Mouse (Mus musculus) gastrocnemius, postnatal 36 days (tissue): ENCODE results near the gene Derl3. TPM values are rescaled to one million over a fixed set of nuclear protein-coding genes. Genes with fewer than 3 reads are reported as not detected.
"Not testable (repeated sequence)": the region's sequence is repeated elsewhere in the genome, so short reads cannot be mapped to it uniquely, and the experiment has no call there.

Experiments
- DNase-seq, 2 experiments: peaks; one replicate each; pipeline ENCODE4 v3.0.0; 2022
- intact Hi-C: fragments of 180-260 bp; cut with DNase I; formaldehyde crosslinking; loops from one replicate; pipeline ENCODE4 v1.15.1; 2025
- total RNA-seq, 2 experiments: library from RNA; stranded (reverse); gene quantifications; 2 replicates each; pipeline ENCODE4 v1.2.3; 2021

The Derl3 gene
- total RNA-seq, 2 experiments from 2014 or later = not detected

DNA sequence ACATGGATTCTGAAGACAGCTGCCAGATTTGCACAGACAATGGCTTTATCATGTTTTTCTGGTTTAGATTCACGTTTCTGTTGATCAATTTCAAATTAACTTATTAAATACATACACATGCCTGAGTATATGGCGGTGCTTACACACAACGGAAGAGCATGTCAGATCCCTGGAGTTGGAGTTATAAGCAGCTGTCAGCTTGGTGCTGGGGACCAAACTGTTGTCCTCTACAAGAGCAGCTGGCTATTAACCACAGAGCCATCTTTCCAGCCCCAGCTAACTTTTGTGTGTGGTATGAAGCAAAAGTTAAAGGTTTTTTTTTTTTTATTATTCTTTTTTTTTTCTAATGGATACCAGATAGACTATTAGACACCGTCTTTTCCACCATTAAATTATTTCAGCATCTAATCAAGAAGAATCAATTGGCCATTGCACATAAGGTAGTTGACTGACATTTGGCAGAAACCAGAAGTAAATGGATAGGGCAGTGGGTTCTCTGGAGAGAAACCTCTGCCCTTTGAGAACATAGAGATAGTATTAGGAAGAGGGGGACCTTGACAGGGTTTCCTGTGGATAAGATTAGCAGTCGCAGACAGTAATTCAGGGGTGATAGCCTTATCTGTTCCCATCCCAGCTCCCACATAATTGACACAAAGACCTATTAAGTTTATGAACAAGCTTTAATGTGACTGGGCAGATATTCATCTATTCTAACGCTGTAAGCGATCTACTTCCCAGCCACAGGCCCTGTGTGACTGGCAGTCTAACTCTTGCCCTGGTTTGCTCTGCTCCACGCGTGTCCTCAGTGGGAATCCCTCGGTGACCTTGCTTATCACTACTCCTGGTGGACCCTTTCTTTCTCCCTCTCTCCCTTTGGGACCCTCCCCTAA is 20.9 kb upstream of the Derl3 start:
- no peak for DNase-seq
- intact Hi-C loops = no loop called here

DNA sequence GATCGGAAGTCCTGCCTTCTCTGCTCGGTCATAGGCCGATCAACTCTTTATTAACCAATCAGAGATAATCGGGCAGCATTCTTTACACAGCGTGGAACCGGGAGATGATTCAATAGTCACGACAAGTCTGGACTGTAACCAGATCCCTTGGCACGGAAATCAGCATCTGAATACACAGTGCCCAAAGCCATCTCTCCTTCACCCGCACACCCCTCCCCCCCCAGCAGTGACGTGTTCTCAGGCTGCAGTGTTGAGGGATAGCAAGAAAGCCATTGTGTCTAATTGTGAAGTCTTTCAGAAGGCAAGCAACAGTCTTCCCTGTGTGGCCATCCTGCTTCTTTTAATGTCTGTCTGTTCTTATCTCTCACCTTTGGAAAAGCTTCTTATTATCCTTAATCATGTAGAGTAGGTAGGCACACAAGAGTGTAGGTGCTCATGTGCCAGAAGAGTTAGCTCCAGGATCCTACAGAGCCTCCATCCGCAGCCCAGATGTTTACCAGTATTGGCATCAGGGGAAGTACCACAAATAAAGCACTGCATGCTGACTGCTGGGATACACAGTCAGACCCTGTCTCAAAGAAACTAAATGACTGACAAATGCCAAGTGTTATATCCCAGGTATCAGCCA is 20.2 kb upstream of the Derl3 start:
- intact Hi-C loops = no loop called here
- DNase-seq = peak in 1 of 2 experiments; percentile 49

DNA sequence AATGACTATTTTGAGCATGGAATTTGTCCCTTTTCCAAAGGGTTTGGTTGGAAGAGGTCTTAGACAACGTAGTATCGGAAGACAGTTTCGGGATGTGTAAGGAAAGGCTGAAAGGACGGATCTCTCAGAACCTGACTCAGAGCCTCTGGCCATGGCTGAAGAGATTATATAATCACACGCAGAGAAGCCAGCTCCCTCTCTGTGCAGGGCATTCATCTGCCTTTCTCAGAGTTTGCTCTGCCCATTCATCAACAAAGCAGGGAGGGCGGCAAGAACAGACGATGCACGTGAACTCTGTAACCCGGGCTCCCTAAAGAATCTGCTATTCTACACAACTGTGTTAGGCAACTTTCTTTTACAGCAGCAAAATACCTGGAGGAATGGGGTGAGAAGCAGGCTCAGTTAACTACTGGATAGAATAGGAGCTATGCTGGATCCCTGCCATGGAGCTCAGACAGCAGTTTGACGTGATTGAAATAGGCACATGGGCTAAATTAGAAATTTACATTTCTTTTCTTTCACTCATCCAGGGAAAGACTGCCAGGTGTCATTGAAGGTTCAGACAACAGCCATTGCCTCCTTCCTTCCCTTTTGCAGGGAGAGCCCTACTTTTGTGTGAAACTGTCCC is 19.6 kb upstream of the Derl3 start:
- no peak for DNase-seq
- intact Hi-C loops = no loop called here

- DNase-seq = no peak
- intact Hi-C loops = no loop called here
Observed at GRCm38 (mm10) chr10:75878836-75879235, 14.4 kb upstream of the Derl3 start.

- intact Hi-C loops = loop anchor here (5.0 kb wide), 1 partner anchor 72 kb away; the partner anchor contains the start of gene Gm5134
- DNase-seq = no peak
Observed at GRCm38 (mm10) chr10:75880351-75880750, 12.9 kb upstream of the Derl3 start.

DNA sequence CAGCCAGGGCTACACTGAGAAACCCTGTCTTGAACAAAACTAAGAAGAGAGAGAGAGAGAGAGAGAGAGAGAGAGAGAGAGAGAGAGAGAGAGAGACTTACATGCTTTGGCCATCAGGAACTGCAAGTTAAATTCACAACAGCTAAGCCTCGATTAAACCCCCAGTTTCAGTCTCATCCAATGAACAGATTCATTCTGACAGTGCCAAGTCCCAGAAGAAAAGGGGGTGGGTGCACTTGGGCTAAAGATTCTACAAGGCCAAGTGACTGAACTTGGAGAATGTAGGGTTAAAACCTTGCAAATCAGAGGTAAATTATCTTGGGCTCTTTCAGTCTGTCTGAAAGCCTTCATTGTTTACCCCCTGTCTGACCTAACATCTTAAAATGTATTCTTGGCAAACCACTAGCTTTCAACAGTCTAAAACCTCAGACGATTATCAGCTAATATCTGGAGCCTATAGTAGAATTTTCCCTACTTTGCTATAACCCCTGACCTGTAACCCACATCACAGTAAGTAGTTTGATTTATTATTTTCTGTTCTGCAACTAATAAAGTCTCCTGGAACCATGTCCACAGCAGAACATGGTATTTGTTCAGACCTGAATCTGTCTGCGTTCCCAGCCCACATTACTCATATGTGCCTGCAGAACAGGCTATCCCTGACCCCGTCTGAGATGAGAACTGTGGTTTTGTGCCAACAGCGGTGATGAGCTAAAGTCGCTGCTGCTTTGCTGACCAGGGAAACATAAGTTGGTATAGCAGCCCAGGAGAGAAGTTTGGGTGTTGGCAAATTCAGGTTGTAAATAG is 12.2 kb upstream of the Derl3 start:
- no peak for DNase-seq
- intact Hi-C loops = loop anchor here (5.0 kb wide), 1 partner anchor 71 kb away; the partner anchor contains the start of gene Gm5134

DNA sequence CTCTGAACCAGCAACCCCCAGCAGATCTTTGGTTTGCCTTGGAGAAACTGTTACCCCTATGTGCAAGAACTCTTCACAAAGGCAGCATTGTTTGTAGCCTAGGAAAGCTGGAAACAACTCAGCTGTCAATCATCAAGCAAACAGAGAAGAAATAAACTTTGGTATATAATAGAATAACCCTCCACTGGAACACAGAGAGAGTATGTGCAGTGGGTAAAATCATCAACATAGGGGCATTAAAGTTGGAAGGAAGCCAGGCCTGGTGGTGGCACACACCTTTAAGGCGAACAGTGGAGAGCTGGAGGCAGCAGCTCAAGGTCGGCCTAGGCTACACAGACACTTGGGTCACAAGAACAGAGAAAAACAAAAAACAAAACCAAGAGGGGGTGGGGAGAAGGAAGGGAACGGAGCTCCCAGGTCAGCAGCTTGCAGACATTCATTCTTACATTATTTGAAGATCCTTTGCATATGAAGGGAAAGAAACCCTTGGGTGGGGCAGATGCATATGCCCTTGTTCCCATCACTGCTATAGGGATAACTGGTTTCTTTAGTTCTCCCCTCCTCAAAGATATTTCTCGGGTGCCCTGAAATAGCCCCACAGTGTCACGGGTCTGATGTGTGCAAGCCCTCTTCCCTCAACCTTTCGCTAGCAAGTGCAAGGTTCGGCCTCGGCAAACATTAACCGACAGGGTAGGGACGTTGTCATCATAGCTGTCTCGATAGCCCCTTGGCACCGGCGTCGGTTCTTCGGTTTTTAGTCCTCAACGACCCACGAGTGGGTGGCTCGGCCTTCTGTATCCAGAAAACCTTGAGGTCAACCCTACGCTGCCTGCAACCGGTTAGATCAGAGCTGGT is 11.4 kb upstream of the Derl3 start:
- intact Hi-C loops = loop anchor here (5.0 kb wide), 1 partner anchor 70 kb away; the partner anchor contains the start of gene Gm5134
- no peak for DNase-seq

GRCm38 (mm10) chr10:75882433-75883231 is 10.6 kb upstream of the Derl3 start:
- intact Hi-C loops = loop anchor here (5.0 kb wide), 1 partner anchor 70 kb away; the partner anchor contains the start of gene Gm5134
- no peak for DNase-seq

GRCm38 (mm10) chr10:75883232-75883552 is 10.0 kb upstream of the Derl3 start:
- intact Hi-C loops = loop anchor here (5.0 kb wide), 1 partner anchor 69 kb away; the partner anchor contains the start of gene Gm5134
- DNase-seq = peak; percentile 57 to 66

GRCm38 (mm10) chr10:75884742-75885141 is 8.5 kb upstream of the Derl3 start:
- intact Hi-C loops = loop anchor here (5.0 kb wide), 1 partner anchor 68 kb away; the partner anchor contains the start of gene Gm5134
- DNase-seq = no peak

- intact Hi-C loops, DNase-seq: not testable (repeated sequence)
Observed at GRCm38 (mm10) chr10:75887504-75887903, 5.7 kb upstream of the Derl3 start.

DNA sequence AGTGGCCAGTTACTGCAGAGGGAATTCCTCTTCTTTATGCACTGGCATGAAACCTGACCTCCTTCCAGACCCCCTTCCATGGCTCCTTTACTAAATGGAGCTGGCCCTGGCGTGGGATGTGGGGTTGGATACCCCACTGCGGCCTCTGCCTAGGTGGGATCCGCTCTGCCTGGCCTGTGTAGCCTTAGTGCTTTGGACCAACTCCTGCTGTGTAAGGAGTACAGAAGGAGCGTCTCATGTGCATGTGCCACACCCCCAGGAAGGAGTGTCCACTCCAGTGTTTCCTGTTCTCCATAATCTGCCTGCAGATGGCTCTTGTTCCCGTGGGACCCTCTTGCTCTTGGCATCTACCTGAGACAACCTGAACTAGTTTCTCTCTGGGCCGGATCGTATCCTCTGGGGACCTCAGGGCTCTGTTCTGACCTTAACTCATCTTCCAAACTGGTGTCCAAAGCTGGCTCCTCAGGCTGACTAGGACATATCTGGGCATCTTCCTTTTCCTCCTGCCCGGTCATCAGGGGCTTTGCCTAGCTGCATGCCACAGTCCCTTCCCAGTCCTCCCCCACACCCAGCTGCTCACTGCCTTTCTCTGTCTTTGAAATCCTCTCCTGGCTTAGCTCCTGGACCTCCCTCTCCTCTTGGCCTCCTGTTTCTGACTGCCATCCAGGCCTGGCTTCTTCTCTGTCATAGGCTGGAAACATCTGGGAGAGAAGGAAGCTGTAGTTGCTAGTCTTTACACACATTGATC is 3.6 kb upstream of the Derl3 start:
- intact Hi-C loops = no loop called here
- DNase-seq = no peak

GRCm38 (mm10) chr10:75894601-75895000 is 1.4 kb downstream of the Derl3 start:
- intact Hi-C loops = no loop called here
- DNase-seq = no peak

GRCm38 (mm10) chr10:75895730-75896129 is 2.5 kb downstream of the Derl3 start:
- intact Hi-C loops = no loop called here
- DNase-seq = no peak

GRCm38 (mm10) chr10:75896208-75896607 is 3.0 kb downstream of the Derl3 start:
- intact Hi-C loops = no loop called here
- DNase-seq = no peak

- intact Hi-C loops = loop anchor here (1.0 kb wide), 1 partner anchor 52 kb away; no protein-coding TSS in a partner anchor
- peak; percentile 76 to 78 for DNase-seq
Observed at GRCm38 (mm10) chr10:75897373-75897772, 4.2 kb downstream of the Derl3 start.

GRCm38 (mm10) chr10:75898039-75898564 is 4.9 kb downstream of the Derl3 start:
- no peak for DNase-seq
- intact Hi-C loops = loop anchor here (2.0 kb wide), 1 partner anchor 25 kb away; no protein-coding TSS in a partner anchor
